Mouse (Mus musculus) liver, postnatal 0 days (tissue): Measurements from ENCODE around the gene Ccdc92. TPM values are rescaled to one million over a fixed set of nuclear protein-coding genes. Genes with fewer than 3 reads are reported as not detected.

ENCODE experiments used
- ATAC-seq: fragments of 200-750 bp; cut with Nextera tagmentation; 2 replicates; pipeline ENCODE4 v1.8.0; 2017; ENCODE audit warnings: mild to moderate bottlenecking, moderate library complexity
- DNase-seq: peaks from one replicate; pipeline ENCODE4 v3.0.0-alpha.2; 2016
- H3K27ac ChIP-seq: fragments of 300-500 bp; sonication (generic); 2 replicates; pipeline ENCODE4 v1.5.1; 2014; ENCODE audit warnings: antibody characterized with exemption, moderate library complexity, mild to moderate bottlenecking, low read depth
- H3K27me3 ChIP-seq: fragments of 300-500 bp; sonication (generic); 2 replicates; pipeline ENCODE4 v1.6.1; 2014; ENCODE audit warnings: low read length, control low read depth, mixed read lengths; ENCODE audit not compliant: insufficient read depth
- H3K36me3 ChIP-seq: fragments of 300-500 bp; sonication (generic); replicated peaks from 2 replicates; pipeline ENCODE4 v1.6.1; 2014; ENCODE audit warnings: mild to moderate bottlenecking, control low read depth, low read length, moderate library complexity, mixed read lengths; ENCODE audit not compliant: insufficient read depth
- H3K4me1 ChIP-seq: fragments of 300-500 bp; sonication (generic); 2 replicates; pipeline ENCODE4 v1.6.1; 2014; ENCODE audit warnings: antibody characterized with exemption, mild to moderate bottlenecking, control low read depth; ENCODE audit not compliant: insufficient read depth
- H3K4me2 ChIP-seq: fragments of 300-500 bp; sonication (generic); 2 replicates; pipeline ENCODE4 v1.6.1; 2014; ENCODE audit warnings: low read depth, mild to moderate bottlenecking, low read length, moderate library complexity, mixed read lengths
- H3K4me3 ChIP-seq: fragments of 300-500 bp; sonication (generic); 2 replicates; pipeline ENCODE4 v1.5.1; 2014; ENCODE audit warnings: low read depth, low read length
- H3K9ac ChIP-seq: fragments of 300-500 bp; sonication (generic); replicated peaks from 2 replicates; pipeline ENCODE4 v1.6.1; 2014; ENCODE audit warnings: mild to moderate bottlenecking, moderate library complexity
- H3K9me3 ChIP-seq: fragments of 300-500 bp; sonication (generic); 2 replicates; pipeline ENCODE4 v1.6.1; 2016; ENCODE audit warnings: mild to moderate bottlenecking, control low read depth, low read length, mixed read lengths
- CTCF ChIP-seq: sonication (generic); IDR thresholded peaks from 2 replicates; pipeline ENCODE4 v1.5.1; 2016; ENCODE audit warnings: antibody characterized with exemption, low read depth
- EP300 ChIP-seq: IDR thresholded peaks from 2 replicates; pipeline ENCODE4 v1.6.1; 2016; ENCODE audit warnings: antibody characterized with exemption, low read depth, mild to moderate bottlenecking
- WGBS: fragments of 180-500 bp; shearing (Covaris S2); extraction: QIAGEN DNeasy Blood & Tissue Kit; methylation state at CpG from one replicate; pipeline ENCODE4 v1.1.7; 2014; ENCODE audit not compliant: insufficient replicate concordance; 5-methylcytosine and 5-hydroxymethylcytosine counted together
- polyA plus RNA-seq: library from polyadenylated mRNA; unstranded; fragments of >200 nt; fragmentation: Nextera tagmentation; extraction: Ambion mirVana; gene quantifications from 2 replicates; pipeline ENCODE4 v1.2.1, GENCODE M21; 2015

Gene Ccdc92
- 0.30 and 0.35 TPM in 2 replicates for polyA plus RNA-seq

DNA sequence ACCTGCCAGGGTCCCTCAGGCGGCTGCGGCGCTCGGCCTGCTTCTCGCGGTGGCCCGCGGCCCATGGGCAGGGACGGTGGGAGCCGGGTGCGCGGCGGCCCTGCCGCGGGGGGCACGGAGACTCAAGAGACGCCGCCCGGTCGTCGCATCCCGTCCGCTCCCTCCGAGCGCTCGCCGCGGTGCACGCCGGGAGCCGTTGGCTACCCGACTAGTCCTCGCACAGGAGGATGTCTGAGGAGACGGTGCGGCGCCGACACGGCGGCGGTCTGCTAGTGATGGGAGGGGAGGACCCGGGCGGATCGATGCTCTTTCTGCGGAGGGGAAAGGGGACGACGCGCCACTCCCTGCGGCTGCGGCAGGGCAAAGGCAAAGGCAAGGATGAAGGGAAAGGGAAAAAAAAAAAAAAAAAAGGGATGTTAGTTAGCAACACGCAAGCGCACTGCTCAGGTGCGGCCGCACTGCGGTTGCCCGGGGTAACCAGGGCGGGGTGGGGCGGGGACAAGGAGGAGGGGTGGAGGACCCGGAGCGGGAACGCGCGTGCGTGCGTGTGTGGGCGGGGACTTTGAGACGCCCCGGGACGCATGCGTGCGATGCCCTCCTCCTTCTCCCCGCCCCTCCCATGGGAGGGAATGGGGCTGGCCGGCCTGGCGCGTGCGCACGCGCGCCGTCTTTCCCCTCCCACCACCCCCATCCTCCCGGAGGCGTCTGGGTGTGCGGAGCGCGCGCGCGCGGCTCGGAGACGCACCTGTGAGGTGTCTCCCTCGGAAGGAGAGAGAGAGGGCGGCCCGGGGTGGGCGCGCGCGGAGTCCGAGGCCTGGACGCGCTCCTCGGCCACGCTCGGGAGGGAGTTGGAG is at the start of gene Ccdc92, which contains the start of gene Zfp664:
Ccdc92 (minus strand) TSS at position 412 of the 854 bp plus-strand sequence.
Zfp664 (plus strand) TSS at position 679 of the 854 bp plus-strand sequence.
- Histone ChIP-seq H3K9me3 (no peaks in the 10 kb centered on the region), H3K4me3 (peak within 1 kb of the TSS; percentile 94), H3K36me3 (no peaks in the 10 kb centered on the region), H3K4me1 (peaks cover 19% of the 10 kb centered on the region), H3K27ac (peak within 1 kb of the TSS; percentile 60; the same call in 1 of the 2 replicates), H3K4me2 (peak within 1 kb of the TSS; percentile 96), H3K27me3 (peaks cover 37% of the 10 kb centered on the region), H3K9ac (peak within 1 kb of the TSS; percentile 69)
- DNase-seq = peak; percentile 98
- no peak for TF ChIP-seq EP300
- no peak for TF ChIP-seq CTCF
- WGBS = 1% methylated on average over 75 of the region's 103 CpGs
- ATAC-seq = peak; percentile 95

DNA sequence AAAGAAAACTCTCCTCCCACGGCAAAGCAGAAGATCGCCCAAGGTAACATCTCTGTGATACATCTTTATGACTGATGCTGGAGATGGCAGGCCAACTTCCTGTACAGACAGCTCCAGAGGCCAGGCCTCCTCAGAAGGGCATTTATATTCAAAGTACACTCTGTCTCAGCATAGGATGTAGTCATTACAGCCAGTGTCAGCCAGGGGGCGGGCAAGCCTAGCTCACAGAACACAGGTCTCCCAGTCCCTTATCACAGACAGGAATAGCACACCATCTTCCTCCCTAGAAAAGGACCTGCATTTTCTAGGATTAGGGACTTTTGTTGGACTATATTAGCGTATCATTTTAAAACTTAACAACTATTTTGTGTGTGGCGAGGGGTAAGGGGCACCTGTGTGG is 46.6 kb upstream of the Ccdc92 start:
- 22% methylated on average over 5 of the region's 5 CpGs for WGBS
- Histone ChIP-seq H3K4me1 (no peaks in the 10 kb centered on the region), H3K9me3 (no peaks in the 10 kb centered on the region), H3K27ac (no peak overlapping the region), H3K27me3 (no peaks in the 10 kb centered on the region), H3K36me3 (no peaks in the 10 kb centered on the region), H3K4me3 (no peak overlapping the region), H3K9ac (no peak overlapping the region), H3K4me2 (no peak overlapping the region)
- TF ChIP-seq CTCF (peak; percentile 91), EP300 (no peak)
- DNase-seq (peak; percentile 79), ATAC-seq (peak; percentile 27; the same call in 1 of the 2 replicates)

DNA sequence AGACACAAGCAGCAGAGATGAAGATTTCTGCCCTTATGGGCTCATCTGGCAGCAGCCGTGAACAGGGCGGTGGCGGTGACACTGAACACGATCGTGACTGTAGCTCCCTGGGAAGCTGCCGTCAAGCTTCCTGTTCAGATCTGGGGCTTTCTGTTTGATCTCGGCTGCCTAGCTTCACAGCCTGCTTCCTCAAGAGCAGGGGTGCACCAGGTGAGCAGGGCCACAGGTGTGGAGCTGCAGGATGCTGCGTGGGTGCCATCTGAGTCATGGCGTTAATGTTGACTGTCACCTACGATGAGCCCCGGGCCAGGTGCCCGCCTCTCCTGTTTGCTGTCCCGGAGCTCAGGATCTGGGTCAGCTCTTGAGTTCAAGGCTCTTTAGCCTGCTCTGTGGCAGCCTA is 44.7 kb upstream of the Ccdc92 start:
- Histone ChIP-seq H3K27me3 (no peaks in the 10 kb centered on the region), H3K4me3 (no peak overlapping the region), H3K27ac (no peak overlapping the region), H3K9ac (no peak overlapping the region), H3K4me1 (no peaks in the 10 kb centered on the region), H3K36me3 (no peaks in the 10 kb centered on the region), H3K4me2 (no peak overlapping the region), H3K9me3 (no peaks in the 10 kb centered on the region)
- no peak for TF ChIP-seq EP300
- DNase-seq (no peak), ATAC-seq (0 out of 2 replicates have a peak, but pooled peaks have one; percentile 31)
- 46% methylated on average over 13 of the region's 13 CpGs for WGBS

DNA sequence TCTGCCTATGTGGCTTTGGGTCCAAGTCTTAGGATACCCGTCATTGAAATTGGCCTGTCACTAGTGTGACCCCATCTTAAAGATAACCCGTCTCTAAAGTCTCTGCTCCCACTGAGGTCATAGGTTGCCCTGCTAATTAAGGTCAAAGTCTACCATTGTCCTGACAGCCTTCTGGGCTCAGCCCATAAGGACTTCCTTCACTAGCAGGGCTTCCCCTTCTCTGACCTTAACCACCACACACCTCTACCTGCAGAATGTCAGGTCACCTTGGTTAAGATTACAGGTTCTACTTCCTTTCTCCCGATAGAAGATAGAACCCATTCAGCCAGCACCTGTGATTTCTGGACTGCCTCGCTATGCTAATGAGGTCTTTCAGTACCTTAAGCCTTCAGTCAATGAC is 41.6 kb upstream of the Ccdc92 start:
- Histone ChIP-seq H3K4me2 (no peak overlapping the region), H3K36me3 (no peaks in the 10 kb centered on the region), H3K4me3 (no peak overlapping the region), H3K4me1 (no peaks in the 10 kb centered on the region), H3K9me3 (no peaks in the 10 kb centered on the region), H3K9ac (no peak overlapping the region), H3K27me3 (no peaks in the 10 kb centered on the region), H3K27ac (no peak overlapping the region)
- 62% methylated on average over 4 of the region's 4 CpGs for WGBS
- TF ChIP-seq CTCF = no peak
- TF ChIP-seq EP300 = no peak
- DNase-seq = no peak
- ATAC-seq = no peak

DNA sequence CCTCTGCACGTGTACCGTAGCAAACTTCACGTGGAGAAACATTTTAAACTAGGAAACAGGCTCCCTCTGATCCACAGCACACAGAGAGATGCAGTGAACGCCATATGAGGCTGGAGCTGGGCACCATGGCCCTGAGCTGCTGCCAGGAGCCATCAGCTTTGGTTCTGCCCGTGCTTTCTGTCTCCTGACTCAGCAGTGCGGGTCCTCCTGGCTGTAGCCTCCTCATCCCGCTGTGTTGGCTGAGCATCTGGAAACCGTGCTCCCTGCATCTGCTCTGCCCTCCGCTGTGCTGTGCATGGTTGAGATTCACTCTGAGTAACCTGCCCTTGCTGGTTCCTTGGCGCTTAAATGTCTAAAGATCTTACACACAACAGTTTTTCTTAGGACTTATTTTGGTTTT is 40.0 kb upstream of the Ccdc92 start:
- TF ChIP-seq CTCF = no peak
- TF ChIP-seq EP300 = no peak
- WGBS = 78% methylated on average over 10 of the region's 10 CpGs
- H3K9me3 ChIP-seq = no peaks in the 10 kb centered on the region

DNA sequence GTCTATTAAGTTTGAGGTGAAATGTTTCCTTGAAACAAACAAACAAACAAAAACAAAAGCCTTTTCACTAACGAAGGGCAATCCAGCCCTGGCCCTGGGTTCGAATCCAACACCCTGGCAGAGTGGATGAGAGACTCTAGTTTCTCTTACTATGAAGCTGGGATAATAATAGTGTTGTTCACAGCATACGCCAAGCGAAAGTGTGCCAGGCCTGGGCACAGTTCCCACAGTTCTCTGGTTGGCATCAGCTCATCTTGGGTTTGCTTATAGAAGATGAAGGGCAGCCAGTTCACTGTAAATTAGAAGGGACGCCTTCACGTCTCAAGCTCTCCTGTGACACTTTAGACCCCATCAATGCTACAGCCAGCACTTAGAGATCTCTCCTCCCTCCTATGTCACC is 39.5 kb upstream of the Ccdc92 start:
- 78% methylated on average over 6 of the region's 6 CpGs for whole genome bisulfite sequencing
- no peak for DNase-seq

More for the DNA sequence above, 40.0 kb upstream of the Ccdc92 start:
- DNase-seq (no peak), ATAC-seq (no peak)
- H3K36me3 ChIP-seq = no peaks in the 10 kb centered on the region
- H3K4me2 ChIP-seq = no peak overlapping the region
- no peaks in the 10 kb centered on the region for H3K4me1 ChIP-seq
- no peak overlapping the region for H3K9ac ChIP-seq
- H3K4me3 ChIP-seq = no peak overlapping the region
- no peaks in the 10 kb centered on the region for H3K27me3 ChIP-seq
- H3K27ac ChIP-seq = no peak overlapping the region

More for the DNA sequence above, 39.5 kb upstream of the Ccdc92 start:
- Histone ChIP-seq H3K27me3 (no peaks in the 10 kb centered on the region), H3K27ac (no peak overlapping the region), H3K4me3 (no peak overlapping the region), H3K9me3 (no peaks in the 10 kb centered on the region), H3K4me2 (no peak overlapping the region), H3K36me3 (no peaks in the 10 kb centered on the region), H3K9ac (no peak overlapping the region), H3K4me1 (no peaks in the 10 kb centered on the region)
- TF ChIP-seq EP300 = no peak
- no peak for ATAC-seq
